Mouse (Mus musculus): ENCODE results near the gene Morf4l1. TPM values are rescaled to one million over a fixed set of nuclear protein-coding genes. Genes with fewer than 3 reads are reported as not detected.
A peak's percentile ranks its signal among the peaks of the same experiment; 100 is the strongest.
"Not testable (repeated sequence)": the region's sequence is repeated elsewhere in the genome, so short reads cannot be mapped to it uniquely, and the experiment has no call there.

Gene Morf4l1
- polyA plus RNA-seq, 1 experiment from 2014 or later = 283 TPM

DNA sequence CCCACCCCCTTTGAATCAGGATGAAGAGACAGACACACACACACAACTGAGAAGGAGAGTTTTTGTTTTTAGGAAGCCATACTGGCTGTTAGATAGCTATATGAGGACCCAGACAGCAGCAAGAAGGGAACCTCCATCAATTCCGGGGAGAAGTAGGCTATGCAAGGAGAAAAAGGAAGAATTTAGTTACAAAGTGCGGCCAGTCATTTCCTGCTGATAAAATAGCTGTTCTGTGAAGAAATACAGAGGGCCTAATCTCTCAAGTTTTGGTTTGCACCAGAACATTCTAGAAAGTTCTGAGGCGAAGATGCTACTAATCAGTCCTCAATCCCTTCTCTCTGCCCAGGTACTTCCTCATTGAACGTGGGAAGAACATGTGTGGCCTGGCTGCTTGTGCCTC is 39.2 kb downstream of the Morf4l1 start:
- Histone ChIP-seq H3K27ac (ENCODE audit: low read length) (no peak overlapping the region), H3K36me3 (ENCODE audit: insufficient read depth, low read length) (peaks cover 5% of the 10 kb centered on the region; the same call in 1 of the 2 replicates), H3K4me2 (replicated peaks; ENCODE audit: low read depth, low read length) (no peak overlapping the region), H3K9me3 (ENCODE audit: low read length) (no peaks in the 10 kb centered on the region), H3K27me3 (replicated peaks; ENCODE audit: insufficient read depth, low read length) (no peaks in the 10 kb centered on the region), H3K4me3 (ENCODE audit: low read depth, low read length) (no peak overlapping the region), H3K9ac (replicated peaks; ENCODE audit: low read depth) (no peak overlapping the region), H3K4me1 (ENCODE audit: insufficient read depth, low read depth, low read length) (no peaks in the 10 kb centered on the region)
- no peak for ATAC-seq
- 58% methylated on average over 4 of the region's 4 CpGs for WGBS
- no peak for DNase-seq (ENCODE audit: low spot score)
- TF ChIP-seq CTCF (IDR thresholded peaks at IDR 0.05) = no peak

- no peak for TF ChIP-seq EP300 (IDR thresholded peaks at IDR 0.05)
- no peak for TF ChIP-seq CTCF (IDR thresholded peaks at IDR 0.05)
- Histone ChIP-seq H3K36me3 (ENCODE audit: insufficient read depth, low read length) (peaks cover 2% of the 10 kb centered on the region; the same call in 1 of the 2 replicates), H3K4me3 (ENCODE audit: low read depth, low read length) (no peak overlapping the region), H3K27ac (ENCODE audit: low read length) (peak overlapping the region; percentile 74), H3K9me3 (ENCODE audit: low read length) (no peaks in the 10 kb centered on the region), H3K27me3 (replicated peaks; ENCODE audit: insufficient read depth, low read length) (no peaks in the 10 kb centered on the region), H3K9ac (replicated peaks; ENCODE audit: low read depth) (no peak overlapping the region), H3K4me1 (ENCODE audit: insufficient read depth, low read depth, low read length) (peaks cover 2% of the 10 kb centered on the region; the same call in 1 of the 2 replicates), H3K4me2 (replicated peaks; ENCODE audit: low read depth, low read length) (no peak overlapping the region)
- DNase-seq (ENCODE audit: low spot score) = no peak
- 57% methylated on average over 7 of the region's 7 CpGs for WGBS
- ATAC-seq = no peak
Measured at GRCm38 (mm10) chr9:90070174-90070573, 44.4 kb downstream of the Morf4l1 start.

- peaks cover 2% of the 10 kb centered on the region; the same call in 1 of the 2 replicates for H3K4me1 ChIP-seq (ENCODE audit: insufficient read depth, low read depth, low read length)
- no peak overlapping the region for H3K4me2 ChIP-seq (replicated peaks; ENCODE audit: low read depth, low read length)
- H3K9me3 ChIP-seq (ENCODE audit: low read length) = no peaks in the 10 kb centered on the region
- H3K36me3 ChIP-seq (ENCODE audit: insufficient read depth, low read length) = peaks cover 9% of the 10 kb centered on the region; the same call in 1 of the 2 replicates
- H3K9ac ChIP-seq (replicated peaks; ENCODE audit: low read depth) = no peak overlapping the region
- no peak overlapping the region for H3K4me3 ChIP-seq (ENCODE audit: low read depth, low read length)
- H3K27ac ChIP-seq (ENCODE audit: low read length) = peak overlapping the region; percentile 74
- TF ChIP-seq CTCF (IDR thresholded peaks at IDR 0.05) = no peak
- peak; percentile 97 for TF ChIP-seq EP300 (IDR thresholded peaks at IDR 0.05)
- ATAC-seq (peak; percentile 91), DNase-seq (ENCODE audit: low spot score) (peak; percentile 93)
- no peaks in the 10 kb centered on the region for H3K27me3 ChIP-seq (replicated peaks; ENCODE audit: insufficient read depth, low read length)
- WGBS = 50% methylated on average over 7 of the region's 7 CpGs
Measured at GRCm38 (mm10) chr9:90069485-90069884, 45.1 kb downstream of the Morf4l1 start.

GRCm38 (mm10) chr9:90068786-90069185 is 45.8 kb downstream of the Morf4l1 start:
- Histone ChIP-seq H3K4me1 (ENCODE audit: insufficient read depth, low read depth, low read length) (peaks cover 2% of the 10 kb centered on the region; the same call in 1 of the 2 replicates), H3K4me3 (ENCODE audit: low read depth, low read length) (no peak overlapping the region), H3K36me3 (ENCODE audit: insufficient read depth, low read length) (peaks cover 11% of the 10 kb centered on the region; the same call in 1 of the 2 replicates), H3K9me3 (ENCODE audit: low read length) (no peaks in the 10 kb centered on the region), H3K4me2 (replicated peaks; ENCODE audit: low read depth, low read length) (no peak overlapping the region), H3K27ac (ENCODE audit: low read length) (peak overlapping the region; percentile 68), H3K9ac (replicated peaks; ENCODE audit: low read depth) (no peak overlapping the region), H3K27me3 (replicated peaks; ENCODE audit: insufficient read depth, low read length) (no peaks in the 10 kb centered on the region)
- WGBS = 69% methylated on average over 6 of the region's 6 CpGs
- ATAC-seq (no peak), DNase-seq (ENCODE audit: low spot score) (no peak)
- TF ChIP-seq CTCF (IDR thresholded peaks at IDR 0.05) (no peak), EP300 (IDR thresholded peaks at IDR 0.05) (no peak)

DNA sequence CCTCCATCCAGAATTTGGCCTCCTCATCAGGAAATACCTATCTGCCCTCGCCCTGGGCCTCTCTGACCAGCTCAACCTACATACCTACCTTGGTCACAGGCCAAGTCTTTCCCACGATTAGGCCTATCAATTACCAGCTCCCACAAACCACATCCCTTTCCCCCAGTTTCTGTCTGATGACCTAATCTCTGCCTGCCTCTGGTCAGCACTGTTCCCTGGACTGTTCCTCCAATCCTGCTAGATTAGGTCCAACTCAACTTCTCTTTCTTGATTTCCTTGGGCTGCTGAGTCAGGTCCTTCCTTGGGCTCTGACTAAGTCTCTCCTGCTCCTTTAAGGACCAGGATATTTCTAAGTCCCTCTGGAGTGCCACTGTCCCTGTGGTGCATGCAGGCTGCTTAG is 47.2 kb downstream of the Morf4l1 start:
- no peaks in the 10 kb centered on the region for H3K9me3 ChIP-seq (ENCODE audit: low read length)
- H3K4me1 ChIP-seq (ENCODE audit: insufficient read depth, low read depth, low read length) = peaks cover 2% of the 10 kb centered on the region; the same call in 1 of the 2 replicates
- no peak overlapping the region for H3K4me2 ChIP-seq (replicated peaks; ENCODE audit: low read depth, low read length)
- no peaks in the 10 kb centered on the region for H3K27me3 ChIP-seq (replicated peaks; ENCODE audit: insufficient read depth, low read length)
- H3K27ac ChIP-seq (ENCODE audit: low read length) = no peak overlapping the region
- peaks cover 11% of the 10 kb centered on the region; the same call in 1 of the 2 replicates for H3K36me3 ChIP-seq (ENCODE audit: insufficient read depth, low read length)
- WGBS = 38% methylated on average over 2 of the region's 2 CpGs
- peak; percentile 2; the same call in 1 of the 2 replicates for ATAC-seq
- TF ChIP-seq CTCF (IDR thresholded peaks at IDR 0.05) = no peak
- H3K4me3 ChIP-seq (ENCODE audit: low read depth, low read length) = no peak overlapping the region
- DNase-seq (ENCODE audit: low spot score) = peak; percentile 44
- H3K9ac ChIP-seq (replicated peaks; ENCODE audit: low read depth) = no peak overlapping the region

DNA sequence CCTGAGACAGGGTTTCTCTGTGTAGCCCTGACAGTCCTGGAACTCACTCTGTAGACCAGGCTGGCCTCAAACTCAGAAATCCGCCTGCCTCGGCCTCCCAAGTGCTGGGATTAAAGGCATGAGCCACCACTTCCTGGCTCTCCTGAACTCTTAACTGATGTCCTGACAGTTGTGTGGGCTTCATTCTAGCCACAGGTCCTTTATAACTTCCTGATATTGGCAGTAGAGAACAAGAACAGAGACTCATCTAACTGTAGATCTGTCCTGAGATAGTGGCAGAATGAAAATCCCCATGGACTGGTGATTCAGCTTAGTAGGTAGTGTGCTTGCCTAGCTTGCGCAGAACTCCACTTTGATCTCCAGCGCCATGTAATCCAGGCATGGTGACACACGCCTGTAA is 53.6 kb downstream of the Morf4l1 start:
- not testable (repeated sequence) for H3K4me1 ChIP-seq (ENCODE audit: insufficient read depth, low read depth, low read length); H3K9ac ChIP-seq (replicated peaks; ENCODE audit: low read depth); DNase-seq (ENCODE audit: low spot score); H3K27ac ChIP-seq (ENCODE audit: low read length); H3K9me3 ChIP-seq (ENCODE audit: low read length); H3K4me2 ChIP-seq (replicated peaks; ENCODE audit: low read depth, low read length); H3K27me3 ChIP-seq (replicated peaks; ENCODE audit: insufficient read depth, low read length); H3K4me3 ChIP-seq (ENCODE audit: low read depth, low read length); ATAC-seq
- H3K36me3 ChIP-seq (ENCODE audit: insufficient read depth, low read length) = peaks cover 11% of the 10 kb centered on the region; the same call in 1 of the 2 replicates
- WGBS = 79% methylated on average over 5 of the region's 5 CpGs

DNA sequence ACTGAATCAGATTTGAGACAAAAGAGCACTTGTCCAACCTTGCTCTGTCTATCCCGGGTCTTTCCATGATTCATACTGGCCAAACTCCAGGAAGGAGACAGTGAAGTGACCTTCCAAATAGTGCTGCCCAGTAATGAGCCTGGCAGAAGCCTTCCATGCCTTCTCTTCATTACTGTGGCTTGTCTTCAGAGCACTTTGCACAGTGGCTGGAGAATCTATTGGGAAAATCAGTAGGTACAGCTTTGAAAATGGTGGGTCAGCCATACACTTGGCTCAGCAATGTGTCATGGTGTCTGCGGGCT is 54.0 kb downstream of the Morf4l1 start:
- H3K27ac ChIP-seq (ENCODE audit: low read length) = no peak overlapping the region
- no peaks in the 10 kb centered on the region for H3K27me3 ChIP-seq (replicated peaks; ENCODE audit: insufficient read depth, low read length)
- 48% methylated on average over 2 of the region's 2 CpGs for WGBS
- no peak overlapping the region for H3K9ac ChIP-seq (replicated peaks; ENCODE audit: low read depth)
- H3K36me3 ChIP-seq (ENCODE audit: insufficient read depth, low read length) = peaks cover 11% of the 10 kb centered on the region; the same call in 1 of the 2 replicates
- no peak overlapping the region for H3K4me2 ChIP-seq (replicated peaks; ENCODE audit: low read depth, low read length)
- DNase-seq (ENCODE audit: low spot score) = no peak
- no peak overlapping the region for H3K4me3 ChIP-seq (ENCODE audit: low read depth, low read length)
- H3K4me1 ChIP-seq (ENCODE audit: insufficient read depth, low read depth, low read length) = no peaks in the 10 kb centered on the region; the same call in 1 of the 2 replicates
- H3K9me3 ChIP-seq (ENCODE audit: low read length) = no peaks in the 10 kb centered on the region
- TF ChIP-seq CTCF (IDR thresholded peaks at IDR 0.05) (no peak), EP300 (IDR thresholded peaks at IDR 0.05) (no peak)
- no peak for ATAC-seq

All from lung, postnatal 0 days (tissue).